Mouse (Mus musculus): ENCODE data around the gene Olfr1360. TPM values are rescaled to one million over a fixed set of nuclear protein-coding genes. Genes with fewer than 3 reads are reported as not detected.

Olfr1360 gene
- total RNA-seq (2023; ENCODE audit: inconsistent age), result not detected in 4 replicates

GRCm38 (mm10) chr13:21677305-21677704, at the start of gene Olfr1360:
TSS of gene Olfr1360 (minus strand) at chr13:21677405.

DNA sequence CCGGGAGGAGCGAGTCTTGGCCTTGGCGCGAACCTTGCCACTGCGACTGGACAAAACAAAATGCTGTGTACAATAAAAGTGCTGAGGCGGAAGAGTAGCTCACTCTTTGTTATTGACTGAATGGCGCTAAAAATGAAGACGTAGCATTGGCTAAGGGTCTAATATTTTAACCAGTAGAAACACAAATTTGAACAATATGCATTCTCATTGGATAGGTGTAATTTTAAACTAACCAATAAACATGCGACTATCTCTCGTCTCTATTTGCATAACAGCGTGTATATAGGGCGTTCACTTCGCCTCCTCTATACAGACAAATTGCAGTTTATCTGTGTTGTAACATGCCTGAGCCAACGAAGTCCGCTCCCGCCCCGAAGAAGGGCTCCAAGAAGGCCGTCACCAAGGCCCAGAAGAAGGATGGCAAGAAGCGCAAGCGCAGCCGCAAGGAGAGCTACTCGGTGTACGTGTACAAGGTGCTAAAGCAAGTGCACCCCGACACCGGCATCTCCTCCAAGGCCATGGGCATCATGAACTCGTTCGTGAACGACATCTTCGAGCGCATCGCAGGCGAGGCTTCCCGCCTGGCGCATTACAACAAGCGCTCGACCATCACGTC, 44.7 kb upstream of the Olfr1360 start, which contains the start of gene Hist1h2bm:
Gene Hist1h2bm (plus strand): TSS at position 288 of the 616 bp plus-strand sequence.

GRCm38 (mm10) chr13:21717397-21718357, 40.5 kb upstream of the Olfr1360 start, which contains the start of gene Hist1h3h:
TSS of gene Hist1h3h (plus strand) at chr13:21717659.

DNA sequence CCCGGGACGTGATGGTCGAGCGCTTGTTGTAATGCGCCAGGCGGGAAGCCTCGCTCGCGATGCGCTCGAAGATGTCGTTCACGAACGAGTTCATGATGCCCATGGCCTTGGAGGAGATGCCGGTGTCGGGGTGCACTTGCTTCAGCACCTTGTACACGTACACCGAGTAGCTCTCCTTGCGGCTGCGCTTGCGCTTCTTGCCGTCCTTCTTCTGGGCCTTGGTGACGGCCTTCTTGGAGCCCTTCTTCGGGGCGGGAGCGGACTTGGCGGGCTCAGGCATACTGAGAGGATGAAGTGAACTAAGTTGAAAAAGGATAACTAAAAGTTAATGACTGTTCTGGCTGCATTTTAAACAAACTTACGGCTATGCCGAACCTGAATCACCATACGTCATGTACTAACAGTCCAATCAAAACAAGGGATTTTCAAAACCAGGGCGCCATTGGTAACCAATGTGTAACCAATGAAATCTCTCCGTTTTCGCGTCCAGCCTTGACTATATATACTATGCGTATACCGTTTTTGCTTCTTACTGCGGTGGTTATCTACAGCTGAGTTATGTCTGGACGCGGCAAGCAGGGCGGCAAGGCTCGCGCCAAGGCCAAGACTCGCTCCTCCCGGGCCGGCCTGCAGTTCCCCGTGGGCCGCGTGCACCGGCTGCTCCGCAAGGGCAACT, 38.8 kb upstream of the Olfr1360 start, which contains the start of the genes Hist1h2bl and Hist1h2ai:
Gene Hist1h2bl (minus strand): TSS at position 280 of the 676 bp plus-strand sequence.
Gene Hist1h2ai (plus strand): TSS at position 559 of the 676 bp plus-strand sequence.

DNA sequence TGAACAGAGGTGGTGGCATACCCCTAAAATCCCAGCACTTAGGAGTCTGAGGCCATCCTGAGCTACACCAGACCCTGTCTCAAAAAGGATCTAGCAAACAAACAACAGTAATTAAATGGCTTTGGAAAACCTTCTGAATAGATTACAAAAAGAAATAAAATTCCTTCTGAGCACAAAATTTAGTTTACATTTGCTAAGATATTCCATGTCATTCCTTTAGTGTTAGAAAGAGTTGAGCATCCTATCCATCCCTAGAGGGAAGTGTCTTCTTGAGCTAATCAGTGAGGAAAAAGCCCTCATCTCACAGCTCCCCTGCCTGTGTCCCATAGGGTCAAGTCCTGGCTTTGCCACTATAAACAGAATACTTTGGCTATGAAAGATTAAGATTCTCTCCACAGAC, 20.6 kb upstream of the Olfr1360 start, which contains the start of gene Olfr1359:
Gene Olfr1359 (plus strand): TSS at position 301 of the 400 bp plus-strand sequence.

GRCm38 (mm10) chr13:21663286-21663685, 13.9 kb downstream of the Olfr1360 start, which contains the start of gene Olfr1361:
TSS of gene Olfr1361 (minus strand) at chr13:21663386.

DNA sequence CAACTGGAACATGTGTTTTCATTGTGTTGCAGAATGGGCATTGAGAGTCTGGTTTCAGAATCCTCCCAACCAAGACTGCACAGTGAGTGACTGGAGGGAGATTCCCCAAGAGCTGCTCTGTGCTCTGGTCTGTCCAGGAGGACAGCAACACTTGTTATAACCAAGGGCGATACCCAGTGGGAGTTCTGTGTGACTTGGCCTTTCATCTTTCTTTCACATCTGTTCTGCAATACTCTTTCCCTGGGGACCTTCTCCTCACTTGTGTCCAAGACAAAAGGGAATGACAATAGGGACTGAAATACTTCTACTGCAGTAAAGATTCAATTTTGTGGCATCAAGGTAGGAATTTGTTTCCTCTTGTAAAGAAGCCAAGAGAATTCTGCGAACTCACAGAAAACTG, 34.8 kb downstream of the Olfr1360 start, which contains the start of gene Olfr11:
Gene Olfr11 (minus strand): TSS at position 101 of the 400 bp plus-strand sequence.

Other genes with a start within 250 kb of the Olfr1360 start
- gene Pgbd1, start 236.3 kb downstream of the Olfr1360 start, total RNA-seq (2023; ENCODE audit: inconsistent age), result 0.19 to 0.39 TPM (median 0.24 TPM) in 3 of 4 replicates, not detected in the other
- gene Zscan26, start 223.7 kb downstream of the Olfr1360 start, total RNA-seq (2023; ENCODE audit: inconsistent age), result 36.7 to 39.7 TPM (median 37.9 TPM) in 4 replicates
- gene Nkapl, start 208.9 kb downstream of the Olfr1360 start, total RNA-seq (2023; ENCODE audit: inconsistent age), result not detected in 4 replicates
- gene Zkscan4, start 198.5 kb downstream of the Olfr1360 start, total RNA-seq (2023; ENCODE audit: inconsistent age), result not detected in 4 replicates
- gene Gm10065, start 198.0 kb downstream of the Olfr1360 start, total RNA-seq (2023; ENCODE audit: inconsistent age), result not detected in 4 replicates
- 3.9 to 5.8 TPM (median 5.4 TPM) in 4 replicates for gene AK157302, start 182.2 kb downstream of the Olfr1360 start, total RNA-seq (2023; ENCODE audit: inconsistent age)
- gene Gm11273, start 176.0 kb downstream of the Olfr1360 start, total RNA-seq (2023; ENCODE audit: inconsistent age), result 17.1 to 23.9 TPM (median 22.6 TPM) in 4 replicates
- 11.4 to 14.0 TPM (median 12.5 TPM) in 4 replicates for gene Zkscan8, start 146.3 kb downstream of the Olfr1360 start, total RNA-seq (2023; ENCODE audit: inconsistent age)
- not detected in 4 replicates for gene Olfr1366, start 134.6 kb downstream of the Olfr1360 start, total RNA-seq (2023; ENCODE audit: inconsistent age)
- gene Olfr1535, start 117.5 kb downstream of the Olfr1360 start, total RNA-seq (2023; ENCODE audit: inconsistent age), result not detected in 4 replicates
- not detected in 4 replicates for gene Olfr1364, start 95.6 kb downstream of the Olfr1360 start, total RNA-seq (2023; ENCODE audit: inconsistent age)
- not detected in 4 replicates for gene Olfr1362, start 63.4 kb downstream of the Olfr1360 start, total RNA-seq (2023; ENCODE audit: inconsistent age)
- gene Olfr11, start 34.9 kb downstream of the Olfr1360 start, total RNA-seq (2023; ENCODE audit: inconsistent age), result not detected in 4 replicates
- gene Olfr1361, start 14.0 kb downstream of the Olfr1360 start, total RNA-seq (2023; ENCODE audit: inconsistent age), result not detected in 4 replicates
- not detected in 4 replicates for gene Olfr1359, start 20.7 kb upstream of the Olfr1360 start, total RNA-seq (2023; ENCODE audit: inconsistent age)
- gene Hist1h2bl, start 38.7 kb upstream of the Olfr1360 start, total RNA-seq (2023; ENCODE audit: inconsistent age), result 101 to 134 TPM (median 110 TPM) in 4 replicates
- 57.4 to 111 TPM (median 95.3 TPM) in 4 replicates for gene Hist1h2ai, start 39.0 kb upstream of the Olfr1360 start, total RNA-seq (2023; ENCODE audit: inconsistent age)
- 119 to 230 TPM (median 147 TPM) in 4 replicates for gene Hist1h3h, start 40.3 kb upstream of the Olfr1360 start, total RNA-seq (2023; ENCODE audit: inconsistent age)
- gene Hist1h2bm, start 44.6 kb upstream of the Olfr1360 start, total RNA-seq (2023; ENCODE audit: inconsistent age), result 10.5 to 15.1 TPM (median 12.2 TPM) in 4 replicates
- gene Hist1h4j, start 57.7 kb upstream of the Olfr1360 start, total RNA-seq (2023; ENCODE audit: inconsistent age), result 11.8 to 18.5 TPM (median 15.7 TPM) in 4 replicates
- 345 to 580 TPM (median 393 TPM) in 4 replicates for gene Hist1h4k, start 73.1 kb upstream of the Olfr1360 start, total RNA-seq (2023; ENCODE audit: inconsistent age)
- 43.9 to 61.4 TPM (median 49.5 TPM) in 4 replicates for gene Hist1h2ak, start 76.4 kb upstream of the Olfr1360 start, total RNA-seq (2023; ENCODE audit: inconsistent age)
- 79.2 to 91.1 TPM (median 87.7 TPM) in 4 replicates for gene Hist1h2bn, start 76.7 kb upstream of the Olfr1360 start, total RNA-seq (2023; ENCODE audit: inconsistent age)
- gene Hist1h1b, start 103.2 kb upstream of the Olfr1360 start, total RNA-seq (2023; ENCODE audit: inconsistent age), result 64.3 to 100 TPM (median 75.1 TPM) in 4 replicates
- 159 to 245 TPM (median 224 TPM) in 4 replicates for gene Hist1h3i, start 106.0 kb upstream of the Olfr1360 start, total RNA-seq (2023; ENCODE audit: inconsistent age)
- gene Hist1h2an, start 109.8 kb upstream of the Olfr1360 start, total RNA-seq (2023; ENCODE audit: inconsistent age), result 26.3 to 53.4 TPM (median 30.7 TPM) in 4 replicates
- 38.6 to 53.7 TPM (median 48.7 TPM) in 4 replicates for gene Hist1h2bp, start 110.1 kb upstream of the Olfr1360 start, total RNA-seq (2023; ENCODE audit: inconsistent age)
- 179 to 205 TPM (median 201 TPM) in 4 replicates for gene Hist1h2bq, start 132.8 kb upstream of the Olfr1360 start, total RNA-seq (2023; ENCODE audit: inconsistent age)
- gene Hist1h2ao, start 133.1 kb upstream of the Olfr1360 start, total RNA-seq (2023; ENCODE audit: inconsistent age), result 199 to 315 TPM (median 296 TPM) in 4 replicates
- 283 to 393 TPM (median 343 TPM) in 4 replicates for gene Hist1h4m, start 134.3 kb upstream of the Olfr1360 start, total RNA-seq (2023; ENCODE audit: inconsistent age)
- 138 to 258 TPM (median 167 TPM) in 4 replicates for gene Hist1h4n, start 154.8 kb upstream of the Olfr1360 start, total RNA-seq (2023; ENCODE audit: inconsistent age)
- 46.5 to 101 TPM (median 67.4 TPM) in 4 replicates for gene Hist1h2ap, start 156.1 kb upstream of the Olfr1360 start, total RNA-seq (2023; ENCODE audit: inconsistent age)
- gene Hist1h2br, start 156.3 kb upstream of the Olfr1360 start, total RNA-seq (2023; ENCODE audit: inconsistent age), result 177 to 204 TPM (median 198 TPM) in 4 replicates

All from B cell, adult (primary cell).